Mouse (Mus musculus) liver, embryonic 14.5 days (tissue): ENCODE results near the gene Tbccd1.

Experiments used
- CTCF ChIP-seq: IDR thresholded peaks from 2 replicates; pipeline ENCODE4 v1.5.1; 2016; ENCODE audit warnings: antibody characterized with exemption, low read depth, control low read depth
- EP300 ChIP-seq: IDR thresholded peaks from 2 replicates; pipeline ENCODE4 v1.6.1; 2016; ENCODE audit warnings: antibody characterized with exemption, low read depth

DNA sequence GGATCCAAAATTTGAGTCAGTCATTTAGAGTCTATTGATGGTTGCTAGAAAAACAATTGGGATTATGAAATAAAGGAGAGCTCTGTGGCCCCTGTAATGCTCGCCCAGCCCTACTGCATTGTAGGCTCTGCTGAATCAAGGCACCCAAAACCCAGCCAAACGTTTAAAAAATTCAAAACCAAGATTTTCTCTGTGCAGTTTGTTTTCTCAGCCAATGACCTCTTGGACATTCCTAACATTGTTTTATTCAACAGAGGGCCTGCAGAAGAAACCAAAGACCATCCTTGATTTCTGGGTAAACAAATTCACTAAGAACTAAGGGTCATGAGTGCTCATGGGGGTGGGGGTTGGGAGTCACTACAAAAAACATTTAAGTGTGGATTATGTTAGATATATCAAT, 46.0 kb downstream of the Tbccd1 start, which contains the start of gene Crygs:
- no peak for TF ChIP-seq CTCF
- TF ChIP-seq EP300 = no peak
